Mouse (Mus musculus) intestine, embryonic 15.5 days (tissue): ENCODE results near the gene Pank2. TPM values are rescaled to one million over a fixed set of nuclear protein-coding genes. Genes with fewer than 3 reads are reported as not detected.
A peak's percentile ranks its signal among the peaks of the same experiment; 100 is the strongest.
"Not testable (repeated sequence)": the region's sequence is repeated elsewhere in the genome, so short reads cannot be mapped to it uniquely, and the experiment has no call there.

Experiments used
- ATAC-seq: fragments of 200-750 bp; cut with Nextera tagmentation; 2 replicates; pipeline ENCODE4 v1.8.0; 2017; ENCODE audit warnings: moderate TSS enrichment, moderate library complexity
- H3K27ac ChIP-seq: fragments of 300-500 bp; sonication (generic); 2 replicates; pipeline ENCODE4 v1.5.1; 2015; ENCODE audit warnings: mild to moderate bottlenecking, inconsistent platforms
- H3K27me3 ChIP-seq: fragments of 300-500 bp; sonication (generic); replicated peaks from 2 replicates; pipeline ENCODE4 v1.6.1; 2015; ENCODE audit warnings: inconsistent platforms
- H3K36me3 ChIP-seq: fragments of 300-500 bp; sonication (generic); 2 replicates; pipeline ENCODE4 v1.6.1; 2015; ENCODE audit warnings: inconsistent platforms
- H3K4me1 ChIP-seq: fragments of 300-500 bp; sonication (generic); replicated peaks from 2 replicates; pipeline ENCODE4 v1.6.1; 2015; ENCODE audit warnings: inconsistent platforms
- H3K4me2 ChIP-seq: fragments of 300-500 bp; sonication (generic); replicated peaks from 2 replicates; pipeline ENCODE4 v1.6.1; 2015; ENCODE audit warnings: mild to moderate bottlenecking, inconsistent platforms
- H3K4me3 ChIP-seq: fragments of 300-500 bp; sonication (generic); replicated peaks from 2 replicates; pipeline ENCODE4 v1.5.1; 2015; ENCODE audit warnings: inconsistent platforms
- H3K9ac ChIP-seq: fragments of 300-500 bp; sonication (generic); 2 replicates; pipeline ENCODE4 v1.6.1; 2015; ENCODE audit warnings: inconsistent platforms
- H3K9me3 ChIP-seq: fragments of 300-500 bp; sonication (generic); 2 replicates; pipeline ENCODE4 v1.6.1; 2016; ENCODE audit warnings: inconsistent platforms
- WGBS: fragments of 180-500 bp; shearing (Covaris S2); methylation state at CpG from one replicate; pipeline ENCODE4 v1.1.7; 2015; 5-methylcytosine and 5-hydroxymethylcytosine counted together
- polyA plus RNA-seq: library from polyadenylated mRNA; unstranded; fragments of >200 nt; fragmentation: Nextera tagmentation; extraction: Ambion mirVana; gene quantifications from 2 replicates; pipeline ENCODE4 v1.2.1, GENCODE M21; 2015

Pank2 gene
- polyA plus RNA-seq, 1 experiment from 2014 or later: 35.4 TPM

DNA sequence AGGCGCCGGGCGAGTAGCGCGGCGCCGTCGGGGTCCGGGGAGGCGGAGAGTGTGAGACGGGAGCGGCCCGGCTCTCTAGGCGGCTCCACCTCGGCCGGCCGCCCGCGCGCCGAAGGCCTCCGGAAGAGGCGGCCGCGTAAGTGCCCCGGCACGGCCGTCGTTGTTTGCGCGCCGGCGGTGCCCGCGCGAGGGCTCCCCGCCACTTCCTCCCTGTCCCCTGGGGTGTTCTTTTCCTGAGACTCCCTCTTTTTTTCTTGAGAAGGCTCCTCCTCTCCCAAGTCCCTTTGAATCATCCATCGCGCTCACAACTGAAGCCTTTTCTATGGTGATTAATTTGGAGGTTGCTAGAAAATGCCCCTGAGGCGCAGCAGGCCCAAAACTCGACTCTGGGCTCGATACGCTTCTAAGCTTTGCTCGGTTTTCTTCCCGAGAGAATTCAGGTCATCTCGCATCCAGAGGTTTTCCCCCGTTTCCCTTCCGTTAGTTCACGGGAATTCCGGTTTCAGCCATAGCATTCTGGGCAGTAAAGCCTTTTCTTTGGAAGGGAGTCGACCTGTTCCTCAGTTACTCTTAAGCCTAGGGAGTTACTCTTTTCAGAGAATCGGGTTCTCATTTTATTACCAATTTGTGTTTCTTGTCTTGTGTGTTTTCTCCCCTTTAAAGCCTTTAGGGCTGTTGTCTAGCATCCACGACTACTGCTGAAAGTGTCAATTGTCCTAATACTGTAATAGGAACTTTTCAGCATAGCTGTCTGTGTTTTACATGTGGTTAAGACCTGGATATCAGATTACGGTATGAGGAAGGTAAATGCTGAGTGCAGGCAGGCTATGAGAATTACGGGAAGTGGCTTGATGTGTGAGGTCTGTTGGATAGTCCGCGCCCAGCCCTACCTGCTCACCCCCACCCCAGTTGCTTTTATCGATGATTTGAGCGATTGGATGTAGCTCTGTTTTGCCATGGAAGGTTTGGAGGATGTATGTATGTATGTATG is 680 bp downstream of the Pank2 start:
- H3K27ac ChIP-seq: peak overlapping the region; percentile 100
- peak; percentile 85 for ATAC-seq
- no peaks in the 10 kb centered on the region for H3K27me3 ChIP-seq
- H3K4me2 ChIP-seq: peak overlapping the region; percentile 70
- H3K9ac ChIP-seq: peak overlapping the region; percentile 94
- H3K9me3 ChIP-seq: no peaks in the 10 kb centered on the region
- peaks cover 18% of the 10 kb centered on the region for H3K4me1 ChIP-seq
- H3K4me3 ChIP-seq: peak overlapping the region; percentile 80
- no peaks in the 10 kb centered on the region for H3K36me3 ChIP-seq
- WGBS: under 1% methylated on average over 53 of the region's 59 CpGs

GRCm38 (mm10) chr2:131264027-131264426 is 1.7 kb downstream of the Pank2 start:
- Histone ChIP-seq H3K9me3 (no peaks in the 10 kb centered on the region), H3K4me3 (peak overlapping the region; percentile 80; the same call in 1 of the 2 replicates), H3K9ac (no peak overlapping the region), H3K36me3 (no peaks in the 10 kb centered on the region), H3K27me3 (no peaks in the 10 kb centered on the region), H3K4me1 (peaks cover 18% of the 10 kb centered on the region), H3K27ac (no peak overlapping the region), H3K4me2 (peak overlapping the region; percentile 70)
- 72% methylated on average over 6 of the region's 6 CpGs for WGBS
- ATAC-seq: no peak

DNA sequence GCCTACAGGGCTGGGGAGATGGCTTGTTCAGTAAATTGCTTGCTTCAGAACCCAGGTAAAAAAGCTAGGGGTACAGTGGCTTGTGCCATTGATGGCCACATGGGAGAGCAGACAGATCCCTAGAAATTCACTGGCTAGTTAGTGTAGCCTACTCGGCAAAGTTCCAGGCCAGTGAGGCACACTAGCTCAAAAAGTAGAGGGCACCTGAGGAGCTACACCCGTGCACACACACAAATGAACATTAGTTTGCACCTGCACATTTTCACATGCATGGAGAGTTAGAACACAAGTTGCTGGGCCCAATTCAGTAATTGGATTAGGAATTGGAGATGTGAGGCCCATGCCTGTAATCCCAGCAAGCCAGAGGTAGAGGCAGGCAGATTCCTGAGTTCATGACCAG is 2.8 kb downstream of the Pank2 start:
- WGBS: 79% methylated on average over 2 of the region's 2 CpGs
- no peaks in the 10 kb centered on the region for H3K36me3 ChIP-seq
- H3K9me3 ChIP-seq: no peaks in the 10 kb centered on the region
- ATAC-seq: no peak
- H3K4me1 ChIP-seq: peaks cover 18% of the 10 kb centered on the region
- H3K27me3 ChIP-seq: no peaks in the 10 kb centered on the region
- H3K9ac ChIP-seq: no peak overlapping the region
- no peak overlapping the region for H3K27ac ChIP-seq
- no peak overlapping the region for H3K4me3 ChIP-seq
- no peak overlapping the region for H3K4me2 ChIP-seq

DNA sequence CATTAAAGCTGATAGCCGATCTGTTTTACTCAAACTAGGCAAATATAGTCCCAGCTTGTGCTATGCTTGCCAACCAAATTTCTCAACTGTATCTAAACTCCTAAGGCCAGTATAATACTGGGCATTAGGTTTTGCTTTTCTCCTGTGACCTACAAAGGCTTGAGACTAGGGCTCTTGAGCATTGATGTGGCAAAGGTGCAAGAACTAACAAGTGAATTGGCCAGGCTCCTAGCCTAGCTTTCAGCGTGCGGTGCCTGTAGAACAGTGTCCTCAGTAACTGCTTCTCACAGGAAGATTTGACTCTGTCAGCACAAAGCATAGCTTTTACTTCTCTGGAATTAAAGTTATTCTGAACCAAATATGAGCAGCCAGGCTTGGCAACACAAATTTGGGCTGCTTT is 13.2 kb downstream of the Pank2 start:
- no peak overlapping the region for H3K27ac ChIP-seq
- 95% methylated on average over 3 of the region's 3 CpGs for WGBS
- no peak overlapping the region for H3K4me3 ChIP-seq
- H3K4me2 ChIP-seq: no peak overlapping the region
- no peak overlapping the region for H3K9ac ChIP-seq
- H3K9me3 ChIP-seq: no peaks in the 10 kb centered on the region
- no peaks in the 10 kb centered on the region for H3K27me3 ChIP-seq
- no peaks in the 10 kb centered on the region for H3K4me1 ChIP-seq
- ATAC-seq: no peak
- peaks cover 31% of the 10 kb centered on the region for H3K36me3 ChIP-seq

DNA sequence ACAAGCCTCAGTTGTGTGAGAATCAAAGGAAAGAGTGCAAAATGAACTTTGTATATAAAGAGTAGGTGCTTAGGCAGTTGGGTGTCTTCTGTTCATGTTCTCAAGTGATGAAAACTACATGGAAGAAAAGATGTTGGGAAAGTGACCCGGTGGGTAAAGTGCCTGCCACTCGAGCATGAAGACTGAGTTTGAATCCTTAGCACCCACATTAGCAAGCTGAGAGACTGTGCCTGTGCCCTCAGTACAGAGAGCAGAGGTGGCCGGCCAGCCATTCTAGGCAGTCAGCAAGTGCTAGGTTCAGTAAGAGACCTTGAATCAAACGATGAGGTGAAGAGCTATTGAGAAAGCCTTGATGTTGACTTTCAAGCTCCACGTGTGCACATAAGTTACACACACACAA is 14.4 kb downstream of the Pank2 start:
- no peak overlapping the region for H3K27ac ChIP-seq
- H3K9ac ChIP-seq: no peak overlapping the region
- H3K36me3 ChIP-seq: peaks cover 31% of the 10 kb centered on the region
- WGBS: 91% methylated on average over 5 of the region's 5 CpGs
- no peak overlapping the region for H3K4me2 ChIP-seq
- no peaks in the 10 kb centered on the region for H3K27me3 ChIP-seq
- no peak for ATAC-seq
- no peak overlapping the region for H3K4me3 ChIP-seq
- H3K4me1 ChIP-seq: no peaks in the 10 kb centered on the region
- H3K9me3 ChIP-seq: no peaks in the 10 kb centered on the region

DNA sequence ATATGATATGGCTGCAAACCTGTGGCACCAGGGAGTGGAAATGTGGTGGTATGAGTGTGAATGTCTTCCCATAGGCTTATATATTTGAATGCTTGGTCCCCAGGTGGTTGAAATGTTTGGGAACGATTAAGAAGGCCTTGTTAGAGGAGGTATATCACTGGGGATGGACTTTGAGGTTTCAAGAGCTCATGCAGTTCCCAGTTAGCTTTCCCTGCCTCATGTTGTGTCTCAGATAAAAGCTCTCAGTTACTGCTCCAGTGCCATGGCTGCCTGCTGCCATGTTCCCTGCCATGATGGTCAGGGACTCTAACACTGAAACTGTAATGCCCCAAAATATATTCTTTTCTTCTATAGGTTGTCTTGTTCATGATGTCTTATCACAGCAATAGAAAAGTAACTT is 19.3 kb downstream of the Pank2 start:
- no peaks in the 10 kb centered on the region for H3K27me3 ChIP-seq
- ATAC-seq: no peak
- H3K9me3 ChIP-seq: no peaks in the 10 kb centered on the region
- H3K4me1 ChIP-seq: no peaks in the 10 kb centered on the region
- H3K4me2 ChIP-seq: no peak overlapping the region
- H3K4me3 ChIP-seq: no peak overlapping the region
- WGBS: 92% methylated on average over 1 of the region's 1 CpGs
- peaks cover 11% of the 10 kb centered on the region for H3K36me3 ChIP-seq
- no peak overlapping the region for H3K27ac ChIP-seq
- H3K9ac ChIP-seq: no peak overlapping the region

- no peak for ATAC-seq
- Histone ChIP-seq H3K27ac (no peak overlapping the region), H3K4me2 (no peak overlapping the region), H3K4me3 (no peak overlapping the region), H3K4me1 (no peaks in the 10 kb centered on the region), H3K27me3 (no peaks in the 10 kb centered on the region), H3K36me3 (peaks cover 12% of the 10 kb centered on the region), H3K9ac (no peak overlapping the region), H3K9me3 (no peaks in the 10 kb centered on the region)
- WGBS: 89% methylated on average over 1 of the region's 1 CpGs
Measured at GRCm38 (mm10) chr2:131286276-131286675, 24.0 kb downstream of the Pank2 start.

DNA sequence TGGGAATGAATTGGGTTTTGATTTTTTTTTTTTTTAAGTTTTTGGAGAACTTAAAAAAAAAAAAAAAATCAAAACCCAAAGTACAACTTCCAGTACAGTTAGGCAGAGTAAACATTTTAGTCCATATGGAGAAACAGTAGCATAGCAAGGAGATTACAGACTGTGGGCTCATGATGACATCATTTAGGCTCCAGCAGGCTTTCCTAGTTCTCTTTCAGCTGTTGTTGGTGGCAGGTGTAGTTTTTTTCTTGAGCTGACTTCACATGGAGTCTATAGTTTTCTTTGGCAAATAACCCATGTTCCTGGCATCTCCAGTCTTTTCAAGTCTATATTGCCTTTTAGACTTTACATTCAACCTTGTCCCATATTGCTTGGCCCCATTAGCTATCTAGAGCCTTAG is 28.4 kb downstream of the Pank2 start:
- Histone ChIP-seq H3K4me1 (no peaks in the 10 kb centered on the region), H3K9ac (no peak overlapping the region), H3K36me3 (peaks cover 27% of the 10 kb centered on the region), H3K4me2 (no peak overlapping the region), H3K27ac (no peak overlapping the region), H3K9me3 (no peaks in the 10 kb centered on the region), H3K4me3 (no peak overlapping the region), H3K27me3 (no peaks in the 10 kb centered on the region)
- no peak for ATAC-seq

- Histone ChIP-seq H3K4me1 (no peaks in the 10 kb centered on the region), H3K27ac (no peak overlapping the region), H3K4me2 (no peak overlapping the region), H3K9me3 (no peaks in the 10 kb centered on the region), H3K4me3 (no peak overlapping the region), H3K36me3 (peaks cover 30% of the 10 kb centered on the region), H3K9ac (no peak overlapping the region), H3K27me3 (no peaks in the 10 kb centered on the region)
- ATAC-seq: no peak
- 94% methylated on average over 2 of the region's 2 CpGs for WGBS
Measured at GRCm38 (mm10) chr2:131296746-131297261, 34.5 kb downstream of the Pank2 start.

- ATAC-seq: not testable (repeated sequence)
Measured at GRCm38 (mm10) chr2:131298674-131299073, 36.4 kb downstream of the Pank2 start.

GRCm38 (mm10) chr2:131300485-131300884 is 38.2 kb downstream of the Pank2 start:
- no peak overlapping the region for H3K4me3 ChIP-seq

More at GRCm38 (mm10) chr2:131298674-131299073, 36.4 kb downstream of the Pank2 start:
- not testable (repeated sequence) for H3K4me3 ChIP-seq, H3K9ac ChIP-seq, H3K9me3 ChIP-seq, H3K4me2 ChIP-seq, H3K27ac ChIP-seq, H3K27me3 ChIP-seq, H3K4me1 ChIP-seq
- H3K36me3 ChIP-seq: peaks cover 27% of the 10 kb centered on the region
- 82% methylated on average over 7 of the region's 7 CpGs for WGBS

GRCm38 (mm10) chr2:131301635-131302034 is 39.3 kb downstream of the Pank2 start:
- Histone ChIP-seq H3K4me3 (no peak overlapping the region), H3K9me3 (no peaks in the 10 kb centered on the region), H3K4me2 (no peak overlapping the region), H3K36me3 (peaks cover 15% of the 10 kb centered on the region), H3K4me1 (no peaks in the 10 kb centered on the region), H3K9ac (no peak overlapping the region), H3K27me3 (no peaks in the 10 kb centered on the region), H3K27ac (no peak overlapping the region)
- no peak for ATAC-seq

More at GRCm38 (mm10) chr2:131300485-131300884, 38.2 kb downstream of the Pank2 start:
- Histone ChIP-seq H3K27ac (no peak overlapping the region), H3K4me1 (no peaks in the 10 kb centered on the region), H3K9ac (no peak overlapping the region), H3K9me3 (no peaks in the 10 kb centered on the region), H3K4me2 (no peak overlapping the region), H3K36me3 (peaks cover 22% of the 10 kb centered on the region), H3K27me3 (no peaks in the 10 kb centered on the region)
- 90% methylated on average over 2 of the region's 2 CpGs for WGBS
- ATAC-seq: no peak

DNA sequence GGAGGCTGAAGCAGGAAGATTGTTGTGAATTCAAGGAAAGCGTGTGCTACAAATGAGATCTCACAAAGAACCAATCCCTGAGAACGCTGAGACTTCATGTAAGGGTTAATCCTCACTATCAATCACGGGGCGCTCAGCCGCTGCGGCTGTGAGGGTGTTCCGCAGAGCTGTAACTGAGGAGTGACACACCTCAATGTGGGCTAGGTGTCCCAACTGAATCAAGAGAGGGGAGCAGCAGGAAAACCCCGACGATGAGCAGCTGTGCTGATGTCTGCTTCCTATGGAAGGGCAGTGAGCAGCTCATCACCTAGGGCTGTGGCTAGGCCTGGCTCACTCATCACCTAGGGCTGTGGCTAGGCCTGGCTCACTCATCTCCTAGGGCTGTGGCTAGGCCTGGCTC is 42.2 kb downstream of the Pank2 start:
- Histone ChIP-seq H3K9ac (no peak overlapping the region), H3K27ac (no peak overlapping the region), H3K9me3 (no peaks in the 10 kb centered on the region), H3K4me3 (no peak overlapping the region), H3K4me1 (no peaks in the 10 kb centered on the region), H3K27me3 (no peaks in the 10 kb centered on the region), H3K36me3 (0 out of 2 replicates have a peak, but pooled peaks cover 2% of the 10 kb centered on the region), H3K4me2 (no peak overlapping the region)
- no peak for ATAC-seq
- 70% methylated on average over 9 of the region's 9 CpGs for WGBS
